Mouse (Mus musculus): Measurements from ENCODE around the gene Olfr588-ps1.
"Not testable (repeated sequence)": the region's sequence is repeated elsewhere in the genome, so short reads cannot be mapped to it uniquely, and the experiment has no call there.

Olfr588-ps1 gene

GRCm38 (mm10) chr7:103140579-103140978 lies at the start of gene Olfr588-ps1:
Gene Olfr588-ps1, plus strand, starts transcription at chr7:103140879.
- DNase-seq = no peak

DNA sequence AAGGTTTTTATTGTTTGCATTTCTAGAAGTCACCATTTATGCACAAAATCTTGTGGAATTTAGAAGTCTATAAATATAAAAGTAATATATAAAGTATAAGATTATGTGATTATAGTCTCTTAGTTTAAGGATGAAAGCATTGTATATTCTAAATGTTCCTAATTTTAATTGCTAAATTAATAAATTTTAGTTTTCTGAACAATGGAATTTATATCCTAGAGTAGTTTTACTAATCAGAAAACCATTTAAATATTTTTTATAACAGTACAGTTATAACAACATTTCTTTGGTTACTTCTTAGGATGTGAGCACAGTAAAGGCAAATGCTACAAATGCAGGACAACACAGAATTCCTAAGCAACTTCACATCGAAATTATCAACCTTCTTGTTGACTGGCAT lies 43.3 kb upstream of the Olfr588-ps1 start, which contains the start of gene Olfr585:
TSS of gene Olfr585 (plus strand) at position 301 of the 400 bp plus-strand sequence.
- no peak for DNase-seq

DNA sequence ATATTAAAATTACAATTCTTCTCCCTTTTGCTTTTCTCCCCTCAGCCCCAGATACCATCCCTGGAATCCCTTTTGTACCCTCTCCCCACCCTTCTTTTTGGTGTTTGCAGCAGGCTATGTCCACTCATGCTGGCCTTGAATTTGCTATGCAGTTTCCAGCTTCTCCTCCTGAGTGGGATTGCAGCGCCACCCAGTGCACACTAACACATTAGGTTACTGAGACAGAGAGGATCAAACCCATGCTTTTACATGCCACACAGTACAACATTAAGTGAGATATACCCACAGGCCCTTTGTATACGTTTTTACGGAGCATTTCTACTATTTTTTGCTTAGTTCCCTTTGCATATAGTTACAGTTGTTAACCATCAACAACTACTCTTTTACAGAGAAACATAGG lies 21.3 kb upstream of the Olfr588-ps1 start:
- DNase-seq = no peak

DNA sequence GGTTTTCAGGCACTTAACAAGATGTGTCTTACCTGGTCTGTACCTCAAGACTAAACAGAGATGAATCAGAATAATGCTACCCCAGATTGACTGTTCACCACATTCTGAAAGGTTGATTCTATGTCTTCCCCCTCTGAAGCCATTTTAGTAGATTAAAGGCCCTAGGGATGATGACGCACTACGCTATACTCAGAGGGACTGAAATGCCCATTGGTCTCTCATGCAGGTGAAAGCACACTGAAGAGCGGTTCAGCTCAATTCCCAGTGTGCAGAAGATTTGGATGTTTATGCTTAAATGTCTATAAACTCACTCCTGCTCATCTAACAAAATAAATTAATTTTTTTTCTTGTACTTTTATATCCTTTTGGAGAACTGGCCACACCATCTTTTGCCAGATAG lies 15.1 kb upstream of the Olfr588-ps1 start, which contains the start of gene Olfr586:
TSS of gene Olfr586 (minus strand) at position 101 of the 400 bp plus-strand sequence.
- DNase-seq = no peak

GRCm38 (mm10) chr7:103156256-103156655 lies 15.6 kb downstream of the Olfr588-ps1 start, which contains the start of gene Olfr589:
Gene Olfr589, minus strand, starts transcription at chr7:103156356.
- no peak for DNase-seq

GRCm38 (mm10) chr7:103169697-103170096 lies 29.0 kb downstream of the Olfr588-ps1 start:
- no peak for DNase-seq

DNA sequence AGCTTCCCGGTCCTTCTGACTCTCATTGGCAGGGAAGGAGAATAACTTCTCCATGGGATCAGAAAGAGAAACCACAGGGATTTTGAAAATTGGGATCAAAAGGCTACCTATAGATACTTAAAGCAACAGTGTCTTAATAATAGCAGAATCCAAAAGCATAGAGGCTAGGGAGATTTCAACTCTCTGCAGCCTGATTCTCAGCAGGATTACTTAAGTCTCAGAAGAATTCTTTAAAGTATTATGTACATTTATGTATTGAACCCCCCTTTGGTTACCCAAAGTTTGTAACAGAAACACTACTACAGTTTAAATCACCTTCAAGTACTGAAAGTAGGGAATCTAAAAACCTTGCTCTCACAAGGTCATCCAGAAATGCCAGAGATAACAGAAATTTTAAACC lies 37.6 kb downstream of the Olfr588-ps1 start, which contains the start of gene Olfr591:
TSS of gene Olfr591 (minus strand) at position 101 of the 400 bp plus-strand sequence.
- DNase-seq = no peak

GRCm38 (mm10) chr7:103184503-103184902 lies 43.8 kb downstream of the Olfr588-ps1 start, which contains the start of gene Olfr592:
Gene Olfr592, plus strand, starts transcription at chr7:103184803.
- DNase-seq = not testable (repeated sequence)

Measured in kidney, postnatal 25 days (tissue).